Mouse (Mus musculus): Measurements from ENCODE around the gene Hoxa6. TPM values are rescaled to one million over a fixed set of nuclear protein-coding genes. Genes with fewer than 3 reads are reported as not detected.

Hoxa6 gene
- total and polyA plus RNA-seq, 3 experiments: not detected

DNA sequence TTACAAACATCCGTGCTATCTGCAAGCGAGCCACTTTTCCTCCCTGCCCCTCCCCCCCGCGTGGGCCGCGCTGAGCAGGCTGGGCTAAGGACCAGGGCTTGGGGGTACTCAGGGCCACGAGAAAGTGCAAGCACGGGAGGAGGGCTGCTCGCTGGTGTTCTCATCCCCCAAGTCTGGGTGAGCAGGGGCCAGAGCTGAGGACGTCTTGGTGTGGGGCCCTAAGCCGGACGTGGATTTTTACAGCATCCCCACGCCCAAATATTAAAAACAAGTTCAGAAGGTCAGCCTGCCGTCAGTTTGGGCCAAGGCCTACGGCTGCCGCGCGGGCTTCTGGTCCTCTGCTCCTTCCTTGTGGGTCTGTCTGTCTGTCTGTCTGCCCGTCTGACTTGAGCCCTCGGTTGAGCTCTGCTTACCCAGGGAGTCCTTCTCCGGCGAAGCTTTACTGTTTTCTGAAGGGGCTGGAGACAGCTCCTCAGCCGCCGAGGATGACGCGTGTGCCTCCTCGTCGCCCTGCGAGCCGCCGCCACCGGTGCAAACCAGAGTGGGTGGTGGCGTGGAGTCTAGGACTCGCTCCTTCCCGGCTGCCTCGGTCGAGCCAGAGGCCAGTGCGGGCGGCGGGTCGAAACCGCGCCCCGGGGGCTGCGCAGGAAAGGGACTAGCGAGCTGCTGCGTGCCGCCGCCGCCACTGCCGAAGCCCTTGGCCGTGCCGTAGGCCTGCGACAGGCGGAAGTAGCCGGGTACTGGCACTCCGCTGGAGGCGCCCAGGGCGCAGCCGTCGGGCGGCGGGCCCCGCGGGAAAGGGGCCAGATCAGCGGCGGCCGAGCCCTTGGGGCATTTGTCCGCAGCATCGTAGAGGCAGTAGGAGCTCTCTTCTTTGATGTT lies 25.3 kb upstream of the Hoxa6 start:
- Histone ChIP-seq H3K27ac (ENCODE audit: control insufficient read depth, low read depth, low read length) (no peak overlapping the region), H3K9me3 (replicated peaks; ENCODE audit: insufficient read depth, low read length) (no peaks in the 10 kb centered on the region), H3K36me3 (ENCODE audit: control insufficient read depth in 1 of 2, insufficient read depth in 2 of 2, low read length in 2 of 2) (no peaks in the 10 kb centered on the region), H3K4me1 (ENCODE audit: control insufficient read depth in 1 of 2, insufficient read depth in 2 of 2, low read length in 2 of 2) (no peaks in the 10 kb centered on the region), H3K79me2 (ENCODE audit: control insufficient read depth, insufficient read depth, low read length, poor library complexity) (no peaks in the 10 kb centered on the region), H3K4me3 (ENCODE audit: control insufficient read depth in 1 of 2, insufficient read depth in 1 of 2, low read depth in 2 of 2, low read length in 2 of 2) (no peak overlapping the region), H3K27me3 (ENCODE audit: control insufficient read depth in 1 of 2, insufficient read depth in 2 of 2, low read length in 2 of 2) (no peaks in the 10 kb centered on the region), H3K9ac (ENCODE audit: control insufficient read depth, low read depth, low read length, poor library complexity, severe bottlenecking) (no peak overlapping the region)
- TF ChIP-seq ZC3H11A (IDR thresholded peaks at IDR 0.05; ENCODE audit: low read depth, low read length): no peak
- TF ChIP-seq UBTF (IDR thresholded peaks at IDR 0.05; ENCODE audit: borderline replicate concordance, insufficient read depth, low read depth, low read length): no peak
- TF ChIP-seq SIN3A (IDR thresholded peaks at IDR 0.05; ENCODE audit: low read length): no peak
- no peak for TF ChIP-seq POLR2AphosphoS2 (IDR thresholded peaks at IDR 0.05; ENCODE audit: low read length)
- no peak for TF ChIP-seq GABPA (IDR thresholded peaks at IDR 0.05; ENCODE audit: low read depth, low read length)
- no peak for TF ChIP-seq MYB (IDR thresholded peaks at IDR 0.05; ENCODE audit: low read depth, low read length)
- TF ChIP-seq JUND (IDR thresholded peaks at IDR 0.05; ENCODE audit: low read depth, low read length): no peak
- TF ChIP-seq ZKSCAN1 (IDR thresholded peaks at IDR 0.05; ENCODE audit: low read depth, low read length): no peak
- no peak for TF ChIP-seq CTCF (IDR thresholded peaks at IDR 0.05 in 2 of 3, conservative IDR thresholded peaks at IDR 0.05 in 1 of 3; ENCODE audit: control insufficient read depth in 1 of 3, insufficient read depth in 1 of 3, low read depth in 2 of 3, low read length in 3 of 3, poor library complexity in 1 of 3, severe bottlenecking in 1 of 3)
- no peak for TF ChIP-seq RCOR1 (IDR thresholded peaks at IDR 0.05; ENCODE audit: low read depth, low read length)
- no peak for TF ChIP-seq SMC3 (IDR thresholded peaks at IDR 0.05; ENCODE audit: low read depth, low read length)
- TF ChIP-seq MYC (IDR thresholded peaks at IDR 0.05; ENCODE audit: low read depth, low read length): no peak
- no peak for TF ChIP-seq POLR2A (IDR thresholded peaks at IDR 0.05; ENCODE audit: control insufficient read depth in 1 of 2, insufficient read depth in 1 of 2, low read depth in 1 of 2, low read length in 2 of 2, poor library complexity in 1 of 2)
- no peak for DNase-seq (ENCODE audit: low read depth, low spot score)

- Histone ChIP-seq H3K4me3 (ENCODE audit: control insufficient read depth in 1 of 2, insufficient read depth in 1 of 2, low read depth in 2 of 2, low read length in 2 of 2) (no peak overlapping the region), H3K27ac (ENCODE audit: control insufficient read depth, low read depth, low read length) (no peak overlapping the region), H3K27me3 (ENCODE audit: control insufficient read depth in 1 of 2, insufficient read depth in 2 of 2, low read length in 2 of 2) (no peaks in the 10 kb centered on the region), H3K9ac (ENCODE audit: control insufficient read depth, low read depth, low read length, poor library complexity, severe bottlenecking) (no peak overlapping the region), H3K36me3 (ENCODE audit: control insufficient read depth in 1 of 2, insufficient read depth in 2 of 2, low read length in 2 of 2) (no peaks in the 10 kb centered on the region), H3K9me3 (replicated peaks; ENCODE audit: insufficient read depth, low read length) (no peaks in the 10 kb centered on the region), H3K79me2 (ENCODE audit: control insufficient read depth, insufficient read depth, low read length, poor library complexity) (no peaks in the 10 kb centered on the region), H3K4me1 (ENCODE audit: control insufficient read depth in 1 of 2, insufficient read depth in 2 of 2, low read length in 2 of 2) (no peaks in the 10 kb centered on the region)
- no peak for TF ChIP-seq JUND (IDR thresholded peaks at IDR 0.05; ENCODE audit: low read depth, low read length)
- no peak for TF ChIP-seq CTCF (IDR thresholded peaks at IDR 0.05 in 2 of 3, conservative IDR thresholded peaks at IDR 0.05 in 1 of 3; ENCODE audit: control insufficient read depth in 1 of 3, insufficient read depth in 1 of 3, low read depth in 2 of 3, low read length in 3 of 3, poor library complexity in 1 of 3, severe bottlenecking in 1 of 3)
- TF ChIP-seq E2F4 (IDR thresholded peaks at IDR 0.05; ENCODE audit: borderline replicate concordance, low read depth, low read length): no peak
- TF ChIP-seq BHLHE40 (IDR thresholded peaks at IDR 0.05; ENCODE audit: borderline replicate concordance, low read depth, low read length): no peak
- no peak for TF ChIP-seq ZC3H11A (IDR thresholded peaks at IDR 0.05; ENCODE audit: low read depth, low read length)
- DNase-seq (ENCODE audit: low read depth, low spot score): no peak
Measured at GRCm38 (mm10) chr6:52232984-52233545, 24.5 kb upstream of the Hoxa6 start.

All from MEL (cell line).